Mouse (Mus musculus) liver, adult 2 months (tissue): ENCODE data around the gene Cep295nl. TPM values are rescaled to one million over a fixed set of nuclear protein-coding genes. Genes with fewer than 3 reads are reported as not detected.

Experiments used
- DNase-seq: peaks from one replicate; pipeline ENCODE4 v3.0.0-alpha.2; 2011; ENCODE audit warnings: low read depth, low spot score; ENCODE audit errors: extremely low read depth
- H3K27ac ChIP-seq: fragments of 200-500 bp; replicated peaks from 2 replicates; pipeline ENCODE4 v1.5.1; 2012; ENCODE audit warnings: low read depth, mild to moderate bottlenecking, control low read depth, inconsistent platforms, low read length; ENCODE audit not compliant: insufficient read depth
- H3K27me3 ChIP-seq: fragments of 200-500 bp; 2 replicates; pipeline ENCODE4 v1.6.1; 2012; ENCODE audit warnings: mild to moderate bottlenecking, moderate library complexity, low read length, inconsistent platforms; ENCODE audit not compliant: control insufficient read depth, insufficient read depth
- H3K36me3 ChIP-seq: fragments of 200-500 bp; 2 replicates; pipeline ENCODE4 v1.6.1; 2012; ENCODE audit warnings: low read length, inconsistent platforms; ENCODE audit not compliant: control insufficient read depth, insufficient read depth
- H3K4me1 ChIP-seq: fragments of 200-500 bp; 2 replicates; pipeline ENCODE4 v1.6.1; 2011; ENCODE audit warnings: low read length; ENCODE audit not compliant: control insufficient read depth, insufficient read depth
- H3K4me3 ChIP-seq: fragments of 200-500 bp; 2 replicates; pipeline ENCODE4 v1.5.1; 2011; ENCODE audit warnings: low read depth, mild to moderate bottlenecking, control low read depth, low read length, moderate library complexity; ENCODE audit not compliant: insufficient read depth
- H3K79me2 ChIP-seq: fragments of 200-500 bp; 2 replicates; pipeline ENCODE4 v1.6.1; 2012; ENCODE audit warnings: inconsistent platforms, mild to moderate bottlenecking, low read length, moderate library complexity; ENCODE audit not compliant: control insufficient read depth, insufficient read depth
- H3K9ac ChIP-seq: fragments of 200-500 bp; 2 replicates; pipeline ENCODE4 v1.6.1; 2012; ENCODE audit warnings: low read depth, mild to moderate bottlenecking, control low read depth, inconsistent platforms, low read length
- CTCF ChIP-seq: fragments of 200-500 bp; IDR thresholded peaks from 2 replicates; pipeline ENCODE4 v1.5.1; 2011; ENCODE audit warnings: low read depth, low read length, control low read depth
- POLR2A ChIP-seq: fragments of 200-500 bp; IDR thresholded peaks from 2 replicates; pipeline ENCODE4 v1.6.1; 2011; ENCODE audit warnings: low read length, control low read depth; ENCODE audit not compliant: insufficient read depth; ENCODE audit errors: extremely low read depth
- WGBS: fragments of 180-500 bp; shearing (Covaris S2); methylation state at CpG from one replicate; pipeline ENCODE4 v1.1.7; 2018; 5-methylcytosine and 5-hydroxymethylcytosine counted together
- polyA plus RNA-seq: library from polyadenylated mRNA; depleted of rRNA; stranded (reverse); fragments of >200 nt; gene quantifications from 2 replicates; pipeline ENCODE4 v1.2.3, GENCODE M21; 2012
- total RNA-seq: library from RNA; depleted of rRNA; stranded (reverse); fragments of >200 nt; gene quantifications from 2 replicates; pipeline ENCODE4 v1.2.3, GENCODE M21; 2014

Cep295nl gene
- total and polyA plus RNA-seq, 2 experiments = not detected

GRCm38 (mm10) chr11:118346395-118347096 is 4.2 kb upstream of the Cep295nl start:
- Histone ChIP-seq H3K79me2 (no peaks in the 10 kb centered on the region), H3K36me3 (no peaks in the 10 kb centered on the region), H3K4me3 (no peak overlapping the region), H3K4me1 (no peaks in the 10 kb centered on the region), H3K27ac (no peak overlapping the region), H3K9ac (no peak overlapping the region), H3K27me3 (no peaks in the 10 kb centered on the region)
- no peak for DNase-seq
- WGBS = 92% methylated on average over 8 of the region's 8 CpGs
- TF ChIP-seq POLR2A (no peak), CTCF (no peak)

GRCm38 (mm10) chr11:118345693-118346092 is 3.4 kb upstream of the Cep295nl start:
- Histone ChIP-seq H3K27me3 (no peaks in the 10 kb centered on the region), H3K4me1 (no peaks in the 10 kb centered on the region), H3K9ac (no peak overlapping the region), H3K36me3 (no peaks in the 10 kb centered on the region), H3K79me2 (no peaks in the 10 kb centered on the region), H3K4me3 (no peak overlapping the region), H3K27ac (no peak overlapping the region)
- no peak for DNase-seq
- 68% methylated on average over 4 of the region's 4 CpGs for WGBS
- TF ChIP-seq POLR2A (no peak), CTCF (no peak)

- Histone ChIP-seq H3K36me3 (no peaks in the 10 kb centered on the region), H3K9ac (no peak overlapping the region), H3K4me3 (no peak overlapping the region), H3K27ac (no peak overlapping the region), H3K4me1 (no peaks in the 10 kb centered on the region), H3K79me2 (no peaks in the 10 kb centered on the region), H3K27me3 (no peaks in the 10 kb centered on the region)
- WGBS = 73% methylated on average over 2 of the region's 2 CpGs
- DNase-seq = no peak
- TF ChIP-seq POLR2A = no peak
- TF ChIP-seq CTCF = no peak
Observed at GRCm38 (mm10) chr11:118343629-118344028, 1.3 kb upstream of the Cep295nl start.

GRCm38 (mm10) chr11:118337491-118338168 is 4.7 kb downstream of the Cep295nl start:
- Histone ChIP-seq H3K4me1 (no peaks in the 10 kb centered on the region), H3K4me3 (no peak overlapping the region), H3K9ac (no peak overlapping the region), H3K36me3 (no peaks in the 10 kb centered on the region), H3K79me2 (no peaks in the 10 kb centered on the region), H3K27ac (no peak overlapping the region), H3K27me3 (no peaks in the 10 kb centered on the region)
- 73% methylated on average over 8 of the region's 8 CpGs for WGBS
- TF ChIP-seq POLR2A = no peak
- no peak for DNase-seq

GRCm38 (mm10) chr11:118333431-118333830 is 8.9 kb downstream of the Cep295nl start:
- Histone ChIP-seq H3K27ac (no peak overlapping the region), H3K9ac (no peak overlapping the region), H3K36me3 (no peaks in the 10 kb centered on the region), H3K27me3 (no peaks in the 10 kb centered on the region), H3K79me2 (no peaks in the 10 kb centered on the region), H3K4me3 (no peak overlapping the region), H3K4me1 (no peaks in the 10 kb centered on the region)
- TF ChIP-seq POLR2A (no peak), CTCF (no peak)
- 87% methylated on average over 17 of the region's 17 CpGs for WGBS
- DNase-seq = no peak

- H3K4me1 ChIP-seq = no peaks in the 10 kb centered on the region
- no peaks in the 10 kb centered on the region for H3K79me2 ChIP-seq
- DNase-seq = no peak
- no peak overlapping the region for H3K4me3 ChIP-seq
- no peak for TF ChIP-seq POLR2A
- TF ChIP-seq CTCF = no peak
- no peaks in the 10 kb centered on the region for H3K27me3 ChIP-seq
- no peak overlapping the region for H3K9ac ChIP-seq
- 82% methylated on average over 11 of the region's 11 CpGs for WGBS
- no peak overlapping the region for H3K27ac ChIP-seq
- H3K36me3 ChIP-seq = no peaks in the 10 kb centered on the region
Observed at GRCm38 (mm10) chr11:118332376-118332775, 9.9 kb downstream of the Cep295nl start.
